Mouse (Mus musculus) liver, embryonic 16.5 days (tissue): ENCODE measurements around the gene Car5a. TPM values are rescaled to one million over a fixed set of nuclear protein-coding genes. Genes with fewer than 3 reads are reported as not detected.

ENCODE experiments used
- ATAC-seq: fragments of 200-750 bp; cut with Nextera tagmentation; 2 replicates; pipeline ENCODE4 v1.8.0; 2017; ENCODE audit warnings: low read depth, mild to moderate bottlenecking, moderate number of reproducible peaks, moderate library complexity
- H3K27ac ChIP-seq: fragments of 300-500 bp; sonication (generic); 2 replicates; pipeline ENCODE4 v1.5.1; 2014; ENCODE audit warnings: mild to moderate bottlenecking, low read length
- H3K27me3 ChIP-seq: fragments of 300-500 bp; sonication (generic); 2 replicates; pipeline ENCODE4 v1.6.1; 2014; ENCODE audit warnings: low read depth, low read length, mixed read lengths; ENCODE audit not compliant: control insufficient read depth, insufficient read depth
- H3K36me3 ChIP-seq: fragments of 300-500 bp; sonication (generic); 2 replicates; pipeline ENCODE4 v1.6.1; 2014; ENCODE audit warnings: mild to moderate bottlenecking; ENCODE audit not compliant: control insufficient read depth, insufficient read depth
- H3K4me1 ChIP-seq: fragments of 300-500 bp; sonication (generic); 2 replicates; pipeline ENCODE4 v1.6.1; 2014; ENCODE audit warnings: low read depth, low read length, mixed read lengths; ENCODE audit not compliant: control insufficient read depth
- H3K4me2 ChIP-seq: fragments of 300-500 bp; sonication (generic); 2 replicates; pipeline ENCODE4 v1.6.1; 2014; ENCODE audit warnings: low read depth, low read length, mixed read lengths
- H3K4me3 ChIP-seq: fragments of 300-500 bp; sonication (generic); 2 replicates; pipeline ENCODE4 v1.5.1; 2014; ENCODE audit warnings: low read depth, mild to moderate bottlenecking, low read length
- H3K9ac ChIP-seq: fragments of 300-500 bp; sonication (generic); 2 replicates; pipeline ENCODE4 v1.6.1; 2014; ENCODE audit warnings: low read depth, low read length
- H3K9me3 ChIP-seq: fragments of 300-500 bp; sonication (generic); replicated peaks from 2 replicates; pipeline ENCODE4 v1.6.1; 2016; ENCODE audit warnings: low read length; ENCODE audit not compliant: control insufficient read depth
- WGBS: fragments of 180-500 bp; shearing (Covaris S2); extraction: QIAGEN DNeasy Blood & Tissue Kit; methylation state at CpG from one replicate; pipeline ENCODE4 v1.1.7; 2014; ENCODE audit not compliant: insufficient replicate concordance; 5-methylcytosine and 5-hydroxymethylcytosine counted together
- polyA plus RNA-seq: library from polyadenylated mRNA; unstranded; fragments of >200 nt; fragmentation: Nextera tagmentation; extraction: Ambion mirVana; gene quantifications from 2 replicates; pipeline ENCODE4 v1.2.1, GENCODE M21; 2015

The Car5a gene
- polyA plus RNA-seq, 1 experiment from 2014 or later: 8.4 TPM

DNA sequence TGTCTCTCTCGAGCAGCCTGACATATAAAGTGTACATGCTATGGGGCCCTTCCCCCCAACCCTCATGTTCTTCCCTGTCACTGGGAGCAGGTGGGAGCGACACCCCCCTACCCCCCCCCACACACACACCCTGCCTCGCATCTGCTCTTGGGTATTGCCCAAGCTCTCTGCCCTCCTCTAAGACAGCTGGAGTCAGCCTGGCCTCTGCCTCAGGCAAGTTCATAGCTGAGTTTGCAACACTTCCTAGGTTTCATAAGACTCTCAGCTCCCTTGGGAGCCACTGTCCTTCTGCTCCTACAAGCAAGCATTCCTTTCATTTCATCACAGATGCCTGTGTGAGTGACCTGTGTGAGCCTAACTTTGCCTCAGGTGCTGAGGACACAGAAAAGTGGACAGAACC, 25.0 kb downstream of the Car5a start:
- Histone ChIP-seq H3K27me3 (no peaks in the 10 kb centered on the region), H3K9me3 (no peaks in the 10 kb centered on the region), H3K4me1 (no peaks in the 10 kb centered on the region), H3K36me3 (no peaks in the 10 kb centered on the region), H3K4me3 (no peak overlapping the region), H3K27ac (no peak overlapping the region), H3K9ac (no peak overlapping the region), H3K4me2 (no peak overlapping the region)
- WGBS: 49% methylated on average over 3 of the region's 3 CpGs
- ATAC-seq: no peak

DNA sequence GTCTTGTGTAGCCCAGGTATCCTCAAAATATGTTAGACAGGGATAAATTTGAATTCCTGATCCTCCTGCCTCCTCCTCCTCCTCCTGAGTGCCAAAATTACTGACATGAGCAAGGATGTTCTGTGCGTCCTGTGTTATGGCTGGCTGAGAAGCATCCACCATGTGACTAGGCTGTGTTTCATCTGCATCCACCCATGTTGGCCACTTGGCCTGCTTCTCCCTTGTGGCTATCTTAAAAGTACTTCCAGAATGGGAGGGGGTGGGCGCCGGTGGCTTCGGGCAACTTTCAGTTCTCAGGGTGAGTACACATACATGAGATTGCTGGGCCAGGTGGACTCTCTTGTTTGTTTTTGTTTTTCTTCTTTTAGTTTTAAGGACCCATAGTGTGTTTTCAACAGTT, 25.5 kb downstream of the Car5a start:
- WGBS: 54% methylated on average over 4 of the region's 4 CpGs

DNA sequence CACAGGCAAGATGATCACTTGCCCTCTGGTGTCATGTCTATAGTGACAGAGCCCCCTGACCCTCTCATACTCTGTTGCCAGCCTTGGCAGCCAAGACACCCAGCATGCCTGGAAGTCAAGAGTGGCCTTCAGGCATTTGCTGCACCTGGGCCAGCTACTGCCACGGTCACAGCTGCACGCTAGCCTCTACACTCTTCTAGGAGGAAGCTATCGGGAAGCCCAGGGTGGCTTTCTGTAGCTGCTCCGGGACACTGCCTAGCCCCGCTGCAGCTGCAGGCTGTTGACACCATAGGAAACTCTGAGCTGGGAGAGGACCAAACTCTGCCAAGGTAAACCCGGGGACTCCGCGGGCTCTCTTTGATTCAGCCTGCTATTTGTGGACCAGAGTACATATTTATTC, 31.3 kb downstream of the Car5a start:
- Histone ChIP-seq H3K9ac (no peak overlapping the region), H3K27me3 (no peaks in the 10 kb centered on the region), H3K4me1 (peaks cover 28% of the 10 kb centered on the region), H3K27ac (no peak overlapping the region), H3K9me3 (no peaks in the 10 kb centered on the region), H3K4me2 (no peak overlapping the region), H3K36me3 (no peaks in the 10 kb centered on the region), H3K4me3 (no peak overlapping the region)
- WGBS: 61% methylated on average over 8 of the region's 8 CpGs
- ATAC-seq: no peak

More for the DNA sequence above, 25.5 kb downstream of the Car5a start:
- Histone ChIP-seq H3K36me3 (no peaks in the 10 kb centered on the region), H3K4me3 (no peak overlapping the region), H3K4me1 (no peaks in the 10 kb centered on the region), H3K4me2 (no peak overlapping the region), H3K27ac (no peak overlapping the region), H3K9me3 (no peaks in the 10 kb centered on the region), H3K9ac (no peak overlapping the region), H3K27me3 (no peaks in the 10 kb centered on the region)
- no peak for ATAC-seq

DNA sequence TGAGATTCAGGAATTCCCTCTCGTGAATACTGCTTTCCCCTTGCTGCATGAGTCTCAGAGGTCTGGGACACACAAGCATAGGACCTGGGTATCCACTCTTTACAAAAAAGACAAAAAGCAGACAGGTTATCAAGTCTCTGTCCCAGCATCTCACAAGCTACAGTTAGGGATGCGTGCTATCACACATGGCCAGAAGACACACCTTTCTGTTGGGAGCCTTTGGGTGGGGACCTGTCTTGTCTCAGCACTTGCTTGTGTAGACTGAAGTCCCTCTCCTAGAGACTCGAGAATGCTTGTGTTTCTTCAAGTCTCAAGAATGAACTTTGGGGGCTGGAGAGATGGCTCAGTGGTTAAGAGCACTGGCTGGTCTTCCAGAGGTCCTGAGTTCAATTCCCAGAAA, 31.9 kb downstream of the Car5a start:
- peak; percentile 49 for ATAC-seq
- peaks cover 33% of the 10 kb centered on the region for H3K4me1 ChIP-seq
- no peak overlapping the region for H3K4me2 ChIP-seq
- no peaks in the 10 kb centered on the region for H3K36me3 ChIP-seq
- no peaks in the 10 kb centered on the region for H3K9me3 ChIP-seq
- H3K9ac ChIP-seq: no peak overlapping the region
- H3K27me3 ChIP-seq: no peaks in the 10 kb centered on the region
- no peak overlapping the region for H3K27ac ChIP-seq
- H3K4me3 ChIP-seq: no peak overlapping the region
- 46% methylated on average over 3 of the region's 3 CpGs for WGBS

DNA sequence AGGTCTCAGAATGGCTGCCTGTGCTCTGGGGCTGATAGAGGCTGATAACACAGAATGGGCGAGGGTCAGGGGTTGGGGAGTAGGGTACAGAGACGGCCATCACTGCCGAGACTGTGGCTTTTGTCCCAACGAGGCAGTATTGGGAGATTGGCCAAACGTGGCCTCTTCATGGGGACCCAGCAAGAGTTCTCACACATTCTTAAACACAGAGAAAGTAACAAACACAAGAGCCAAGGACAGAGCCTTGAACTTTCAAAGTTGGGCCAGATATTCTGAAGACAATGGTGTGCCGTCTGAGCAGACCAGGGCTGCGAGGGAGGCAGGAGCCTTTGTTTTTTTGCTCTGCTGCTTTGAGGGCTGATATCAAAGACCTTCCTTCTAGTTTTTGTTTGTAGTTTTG, 32.7 kb downstream of the Car5a start:
- no peak overlapping the region for H3K4me3 ChIP-seq
- 66% methylated on average over 7 of the region's 7 CpGs for WGBS
- H3K4me2 ChIP-seq: no peak overlapping the region
- no peak overlapping the region for H3K9ac ChIP-seq
- H3K27me3 ChIP-seq: no peaks in the 10 kb centered on the region
- no peaks in the 10 kb centered on the region for H3K9me3 ChIP-seq
- no peak for ATAC-seq
- no peaks in the 10 kb centered on the region for H3K36me3 ChIP-seq
- peaks cover 35% of the 10 kb centered on the region for H3K4me1 ChIP-seq
- H3K27ac ChIP-seq: no peak overlapping the region

DNA sequence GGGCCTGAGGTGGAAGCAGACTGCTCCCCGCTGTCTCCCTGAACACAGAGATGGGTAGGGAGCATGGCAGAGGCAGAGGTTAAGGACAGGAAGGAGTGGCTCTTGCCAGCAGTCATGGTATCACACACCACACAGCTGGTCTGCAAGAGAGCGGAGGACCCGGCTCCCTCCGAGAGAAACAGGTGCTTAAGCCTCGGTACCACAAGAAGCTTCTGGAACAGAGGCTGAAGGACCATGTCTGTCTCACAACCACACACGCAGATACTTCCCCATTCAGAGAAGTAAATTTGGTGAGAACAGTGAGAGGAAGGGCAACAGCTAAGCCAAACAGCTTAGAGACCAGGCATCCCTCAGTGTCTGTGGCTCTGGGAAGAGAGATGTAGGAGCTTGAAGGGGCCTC, 33.3 kb downstream of the Car5a start:
- Histone ChIP-seq H3K4me3 (no peak overlapping the region), H3K27ac (no peak overlapping the region), H3K4me1 (peaks cover 38% of the 10 kb centered on the region), H3K36me3 (no peaks in the 10 kb centered on the region), H3K4me2 (no peak overlapping the region), H3K27me3 (no peaks in the 10 kb centered on the region), H3K9me3 (no peaks in the 10 kb centered on the region), H3K9ac (no peak overlapping the region)
- no peak for ATAC-seq
- WGBS: 70% methylated on average over 6 of the region's 6 CpGs

DNA sequence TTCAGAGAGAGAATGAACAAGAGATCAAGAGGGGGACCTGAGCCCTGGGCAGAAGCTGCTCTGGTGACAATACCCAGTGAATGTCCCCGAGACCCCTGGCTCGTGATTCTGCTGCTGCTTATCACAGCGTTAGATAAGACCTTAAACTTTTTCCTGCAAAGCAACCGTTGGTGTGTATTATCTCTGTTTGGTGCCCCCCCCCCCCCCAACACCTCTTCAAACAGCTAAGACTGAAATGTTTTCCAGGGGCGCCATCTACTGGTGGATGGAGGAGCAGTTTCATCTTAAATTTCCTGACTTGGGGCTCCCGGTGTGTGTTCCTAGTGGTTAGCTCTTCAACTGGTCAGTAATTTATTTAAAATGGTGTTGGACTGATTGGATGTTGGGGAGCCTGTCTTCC, 35.0 kb downstream of the Car5a start:
- Histone ChIP-seq H3K9me3 (no peaks in the 10 kb centered on the region), H3K36me3 (no peaks in the 10 kb centered on the region), H3K27me3 (no peaks in the 10 kb centered on the region), H3K4me3 (no peak overlapping the region), H3K4me1 (peaks cover 50% of the 10 kb centered on the region), H3K27ac (no peak overlapping the region), H3K9ac (no peak overlapping the region), H3K4me2 (no peak overlapping the region)
- ATAC-seq: no peak
- 2% methylated on average over 6 of the region's 6 CpGs for WGBS

DNA sequence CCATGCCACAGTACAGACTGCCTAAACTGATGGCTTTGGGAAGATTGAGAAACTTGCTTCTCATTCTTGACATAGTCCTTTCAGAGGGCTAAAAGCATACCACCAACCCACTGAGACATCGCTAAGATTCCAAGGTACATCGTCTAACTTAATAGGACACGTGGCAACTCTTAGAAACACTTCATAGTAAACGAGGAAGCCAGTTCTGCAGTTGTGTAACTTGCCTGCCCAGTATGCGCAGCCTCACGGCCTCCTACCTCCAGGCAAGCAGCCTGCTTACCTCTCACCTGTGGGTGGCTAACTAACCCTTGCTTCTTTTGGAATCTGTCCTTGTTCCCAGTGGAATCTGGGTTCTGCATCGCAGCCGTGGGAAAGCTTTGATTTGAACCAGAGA, 35.6 kb downstream of the Car5a start:
- Histone ChIP-seq H3K4me1 (peaks cover 55% of the 10 kb centered on the region), H3K4me3 (no peak overlapping the region), H3K27me3 (no peaks in the 10 kb centered on the region), H3K27ac (no peak overlapping the region), H3K9me3 (no peaks in the 10 kb centered on the region), H3K9ac (peak overlapping the region; percentile 22; the same call in 1 of the 2 replicates), H3K36me3 (no peaks in the 10 kb centered on the region), H3K4me2 (no peak overlapping the region)
- 45% methylated on average over 8 of the region's 8 CpGs for WGBS
- no peak for ATAC-seq

DNA sequence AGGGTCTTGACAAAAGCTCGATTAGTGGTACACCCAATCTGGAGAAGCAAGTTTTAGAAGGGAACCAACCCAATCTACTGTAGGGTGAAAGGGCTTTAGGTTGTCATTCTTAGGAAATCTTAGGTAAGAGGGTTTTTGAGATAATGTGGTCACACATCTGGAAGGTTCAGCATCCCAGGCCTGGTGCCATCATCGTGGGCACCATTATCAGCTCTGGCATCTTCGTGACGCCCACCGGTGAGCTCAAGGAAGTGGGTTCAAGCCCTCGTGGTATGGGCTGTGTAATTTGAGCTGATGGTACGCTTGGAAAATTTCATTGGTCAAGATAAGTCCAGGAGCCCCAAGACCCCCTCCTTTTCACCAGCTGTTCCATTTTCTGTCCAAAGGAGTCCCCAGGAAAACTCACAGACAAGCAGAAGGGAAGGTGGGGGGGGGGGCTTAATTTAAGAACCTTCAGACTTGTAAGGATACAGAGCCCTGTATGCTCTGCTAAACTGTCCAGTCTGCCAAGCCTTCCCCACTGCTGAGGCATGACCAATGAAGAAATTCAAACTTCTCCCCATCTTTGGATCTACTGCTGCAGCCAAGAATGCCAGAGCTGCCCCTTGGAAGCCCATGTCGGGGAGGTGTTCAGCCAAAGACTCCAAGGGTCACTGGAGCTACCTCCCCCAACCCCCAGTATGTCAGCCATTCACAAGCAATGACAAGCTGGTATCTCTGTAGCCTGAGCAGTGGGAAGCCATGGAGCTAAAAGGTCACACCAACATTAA, 36.1 kb downstream of the Car5a start:
- H3K9me3 ChIP-seq: no peaks in the 10 kb centered on the region
- no peaks in the 10 kb centered on the region for H3K27me3 ChIP-seq
- 22% methylated on average over 8 of the region's 8 CpGs for WGBS
- peak overlapping the region; percentile 93 for H3K4me3 ChIP-seq
- peaks cover 3% of the 10 kb centered on the region; the same call in 1 of the 2 replicates for H3K36me3 ChIP-seq
- H3K9ac ChIP-seq: peak overlapping the region; percentile 22; the same call in 1 of the 2 replicates
- ATAC-seq: no peak
- H3K4me1 ChIP-seq: peaks cover 61% of the 10 kb centered on the region
- no peak overlapping the region for H3K27ac ChIP-seq
- peak overlapping the region; percentile 94 for H3K4me2 ChIP-seq
